Mouse (Mus musculus) ES-E14 (cell line): ENCODE measurements around the gene Dok3.

ENCODE experiments used
- MAFK ChIP-seq: IDR thresholded peaks from 2 replicates; pipeline ENCODE4 v1.6.1; 2014; ENCODE audit warnings: mild to moderate bottlenecking, low read depth, low read length, inconsistent platforms; ENCODE audit not compliant: insufficient read depth
- ZC3H11A ChIP-seq: IDR thresholded peaks from 2 replicates; pipeline ENCODE4 v1.6.1; 2012; ENCODE audit warnings: low read depth, mild to moderate bottlenecking, inconsistent platforms, low read length, borderline replicate concordance
- ZNF384 ChIP-seq: IDR thresholded peaks from 2 replicates; pipeline ENCODE4 v1.6.1; 2012; ENCODE audit warnings: low read depth, low read length, inconsistent platforms

DNA sequence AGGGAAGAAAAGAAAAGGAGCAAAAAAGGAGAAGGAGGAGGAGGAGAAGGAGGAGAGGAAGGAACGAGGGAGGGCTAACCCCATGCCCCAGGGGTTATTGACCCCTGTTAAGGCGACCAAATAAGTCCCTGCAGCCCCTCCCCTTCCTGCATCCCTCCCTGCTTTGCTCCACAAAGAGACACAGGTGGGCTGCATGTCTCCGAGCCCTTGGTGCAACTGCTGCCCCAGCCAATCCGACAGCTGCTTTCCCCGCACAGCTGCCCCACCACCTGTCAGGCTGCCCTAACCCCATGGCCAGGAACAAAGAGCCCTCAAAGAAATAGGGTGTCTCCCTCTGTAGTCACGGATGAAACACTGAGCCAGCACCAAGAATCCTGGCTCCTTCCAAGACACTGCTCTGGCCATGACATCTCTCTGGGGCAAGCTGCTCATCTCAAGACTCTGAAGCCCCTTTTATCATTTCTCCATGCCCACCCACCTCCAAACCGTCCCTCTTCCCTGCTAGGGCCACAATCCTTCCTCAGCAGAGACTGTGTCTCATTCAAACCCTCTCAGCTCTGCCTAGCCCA, 44.5 kb downstream of the Dok3 start:
- TF ChIP-seq ZC3H11A: no peak
- no peak for TF ChIP-seq ZNF384
- no peak for TF ChIP-seq MAFK
